Mouse (Mus musculus): Measurements from ENCODE around the gene Fndc11. TPM values are rescaled to one million over a fixed set of nuclear protein-coding genes. Genes with fewer than 3 reads are reported as not detected.

The Fndc11 gene
- polyA plus RNA-seq, 1 experiment from 2014 or later = not detected

GRCm38 (mm10) chr2:181241602-181242313 lies 21.9 kb downstream of the Fndc11 start, which contains the start of gene Helz2:
TSS of gene Helz2 (minus strand) at chr2:181242027.
- Histone ChIP-seq H3K9ac (peak within 1 kb of the TSS; percentile 40; the same call in 1 of the 2 replicates), H3K9me3 (no peaks in the 10 kb centered on the region), H3K27ac (no peak within 1 kb of the TSS), H3K27me3 (replicated peaks) (no peaks in the 10 kb centered on the region), H3K4me2 (replicated peaks) (peak within 1 kb of the TSS; percentile 53), H3K4me1 (no peaks in the 10 kb centered on the region), H3K36me3 (no peaks in the 10 kb centered on the region), H3K4me3 (peak within 1 kb of the TSS; percentile 27)
- 9% methylated on average over 16 of the region's 16 CpGs for WGBS
- no peak for ATAC-seq (ENCODE audit: low FRiP score, low read depth)

- 63% methylated on average over 3 of the region's 3 CpGs for WGBS
- Histone ChIP-seq H3K4me2 (replicated peaks) (peak overlapping the region; percentile 53), H3K9ac (no peak overlapping the region), H3K36me3 (no peaks in the 10 kb centered on the region), H3K9me3 (no peaks in the 10 kb centered on the region), H3K27ac (no peak overlapping the region), H3K27me3 (replicated peaks) (no peaks in the 10 kb centered on the region), H3K4me1 (no peaks in the 10 kb centered on the region), H3K4me3 (no peak overlapping the region)
- ATAC-seq (ENCODE audit: low FRiP score, low read depth) = no peak
These were observed 22.5 kb downstream of the Fndc11 start for GRCm38 (mm10) chr2:181242314-181242665.

GRCm38 (mm10) chr2:181243706-181244394 lies 24.0 kb downstream of the Fndc11 start:
- H3K4me3 ChIP-seq = no peak overlapping the region
- no peak overlapping the region for H3K9ac ChIP-seq
- H3K36me3 ChIP-seq = no peaks in the 10 kb centered on the region
- no peak overlapping the region for H3K4me2 ChIP-seq (replicated peaks)
- no peaks in the 10 kb centered on the region for H3K9me3 ChIP-seq
- ATAC-seq (ENCODE audit: low FRiP score, low read depth) = no peak
- H3K4me1 ChIP-seq = no peaks in the 10 kb centered on the region
- no peaks in the 10 kb centered on the region for H3K27me3 ChIP-seq (replicated peaks)
- WGBS = 47% methylated on average over 9 of the region's 11 CpGs
- no peak overlapping the region for H3K27ac ChIP-seq

- H3K36me3 ChIP-seq = no peaks in the 10 kb centered on the region
- WGBS = 22% methylated on average over 2 of the region's 2 CpGs
- H3K4me3 ChIP-seq = no peak overlapping the region
- ATAC-seq (ENCODE audit: low FRiP score, low read depth) = no peak
- H3K27me3 ChIP-seq (replicated peaks) = no peaks in the 10 kb centered on the region
- no peaks in the 10 kb centered on the region for H3K9me3 ChIP-seq
- H3K9ac ChIP-seq = no peak overlapping the region
- H3K4me1 ChIP-seq = no peaks in the 10 kb centered on the region
- H3K27ac ChIP-seq = no peak overlapping the region
- no peak overlapping the region for H3K4me2 ChIP-seq (replicated peaks)
These were observed 25.2 kb downstream of the Fndc11 start for GRCm38 (mm10) chr2:181245031-181245430.

GRCm38 (mm10) chr2:181249217-181249616 lies 29.4 kb downstream of the Fndc11 start:
- Histone ChIP-seq H3K27ac (no peak overlapping the region), H3K9ac (no peak overlapping the region), H3K4me1 (no peaks in the 10 kb centered on the region), H3K36me3 (peaks cover 32% of the 10 kb centered on the region), H3K4me2 (replicated peaks) (no peak overlapping the region), H3K9me3 (no peaks in the 10 kb centered on the region), H3K4me3 (no peak overlapping the region), H3K27me3 (replicated peaks) (no peaks in the 10 kb centered on the region)
- 92% methylated on average over 10 of the region's 10 CpGs for WGBS
- no peak for ATAC-seq (ENCODE audit: low FRiP score, low read depth)

GRCm38 (mm10) chr2:181251841-181252240 lies 32.0 kb downstream of the Fndc11 start:
- Histone ChIP-seq H3K36me3 (peaks cover 54% of the 10 kb centered on the region), H3K4me1 (no peaks in the 10 kb centered on the region), H3K9me3 (no peaks in the 10 kb centered on the region), H3K27ac (no peak overlapping the region), H3K4me2 (replicated peaks) (no peak overlapping the region), H3K9ac (no peak overlapping the region), H3K27me3 (replicated peaks) (no peaks in the 10 kb centered on the region), H3K4me3 (no peak overlapping the region)
- no peak for ATAC-seq (ENCODE audit: low FRiP score, low read depth)
- WGBS = 86% methylated on average over 1 of the region's 1 CpGs

- Histone ChIP-seq H3K27ac (no peak overlapping the region), H3K4me3 (no peak overlapping the region), H3K9ac (no peak overlapping the region), H3K4me2 (replicated peaks) (no peak overlapping the region), H3K4me1 (no peaks in the 10 kb centered on the region), H3K36me3 (peaks cover 66% of the 10 kb centered on the region), H3K9me3 (no peaks in the 10 kb centered on the region), H3K27me3 (replicated peaks) (no peaks in the 10 kb centered on the region)
- ATAC-seq (ENCODE audit: low FRiP score, low read depth) = no peak
- 81% methylated on average over 1 of the region's 1 CpGs for WGBS
These were observed 33.4 kb downstream of the Fndc11 start for GRCm38 (mm10) chr2:181253248-181253647.

- no peaks in the 10 kb centered on the region for H3K27me3 ChIP-seq (replicated peaks)
- H3K4me2 ChIP-seq (replicated peaks) = no peak overlapping the region
- ATAC-seq (ENCODE audit: low FRiP score, low read depth) = no peak
- no peaks in the 10 kb centered on the region for H3K9me3 ChIP-seq
- no peak overlapping the region for H3K9ac ChIP-seq
- no peak overlapping the region for H3K4me3 ChIP-seq
- no peaks in the 10 kb centered on the region for H3K4me1 ChIP-seq
- WGBS = 93% methylated on average over 2 of the region's 2 CpGs
- no peak overlapping the region for H3K27ac ChIP-seq
- H3K36me3 ChIP-seq = peaks cover 65% of the 10 kb centered on the region
These were observed 47.0 kb downstream of the Fndc11 start for GRCm38 (mm10) chr2:181266839-181267238.

GRCm38 (mm10) chr2:181272092-181272491 lies 52.3 kb downstream of the Fndc11 start:
- Histone ChIP-seq H3K9ac (no peak overlapping the region), H3K27ac (no peak overlapping the region), H3K4me1 (no peaks in the 10 kb centered on the region), H3K4me2 (replicated peaks) (no peak overlapping the region), H3K27me3 (replicated peaks) (no peaks in the 10 kb centered on the region), H3K9me3 (no peaks in the 10 kb centered on the region), H3K36me3 (peaks cover 54% of the 10 kb centered on the region), H3K4me3 (no peak overlapping the region)
- 93% methylated on average over 2 of the region's 2 CpGs for WGBS
- no peak for ATAC-seq (ENCODE audit: low FRiP score, low read depth)

Other genes with a start within 250 kb of the Fndc11 start
- gene Col20a1, start 233.5 kb upstream of the Fndc11 start, polyA plus RNA-seq (2016; fragmentation: Nextera tagmentation; extraction: Ambion mirVana) = 1.8 TPM in 2 replicates
- 61.7 and 65.1 TPM in 2 replicates for gene Chrna4, start 176.5 kb upstream of the Fndc11 start, polyA plus RNA-seq (2016; fragmentation: Nextera tagmentation; extraction: Ambion mirVana)
- gene Kcnq2, start 84.7 kb upstream of the Fndc11 start, polyA plus RNA-seq (2016; fragmentation: Nextera tagmentation; extraction: Ambion mirVana) = 39.0 and 41.6 TPM in 2 replicates
- gene Eef1a2, start 63.0 kb upstream of the Fndc11 start, polyA plus RNA-seq (2016; fragmentation: Nextera tagmentation; extraction: Ambion mirVana) = 2.8 and 3.4 TPM in 2 replicates
- 424 and 444 TPM in 2 replicates for gene Ppdpf, start 32.8 kb upstream of the Fndc11 start, polyA plus RNA-seq (2016; fragmentation: Nextera tagmentation; extraction: Ambion mirVana)
- not detected in 2 replicates for gene Ptk6, start 17.2 kb upstream of the Fndc11 start, polyA plus RNA-seq (2016; fragmentation: Nextera tagmentation; extraction: Ambion mirVana)
- gene Srms, start 6.8 kb upstream of the Fndc11 start, polyA plus RNA-seq (2016; fragmentation: Nextera tagmentation; extraction: Ambion mirVana) = 0.11 and 0.18 TPM in 2 replicates
- gene Helz2, start 22.0 kb downstream of the Fndc11 start, polyA plus RNA-seq (2016; fragmentation: Nextera tagmentation; extraction: Ambion mirVana) = 0.43 and 0.70 TPM in 2 replicates
- 20.6 and 21.4 TPM in 2 replicates for gene Gmeb2, start 68.0 kb downstream of the Fndc11 start, polyA plus RNA-seq (2016; fragmentation: Nextera tagmentation; extraction: Ambion mirVana)
- gene Stmn3, start 94.5 kb downstream of the Fndc11 start, polyA plus RNA-seq (2016; fragmentation: Nextera tagmentation; extraction: Ambion mirVana) = 649 and 671 TPM in 2 replicates
- gene Rtel1, start 99.7 kb downstream of the Fndc11 start, polyA plus RNA-seq (2016; fragmentation: Nextera tagmentation; extraction: Ambion mirVana) = 41.1 and 49.0 TPM in 2 replicates
- gene Zgpat, start 144.9 kb downstream of the Fndc11 start, polyA plus RNA-seq (2016; fragmentation: Nextera tagmentation; extraction: Ambion mirVana) = 69.8 and 74.4 TPM in 2 replicates
- 79.6 and 82.7 TPM in 2 replicates for gene Arfrp1, start 145.4 kb downstream of the Fndc11 start, polyA plus RNA-seq (2016; fragmentation: Nextera tagmentation; extraction: Ambion mirVana)
- 36.8 and 41.8 TPM in 2 replicates for gene Lime1, start 160.1 kb downstream of the Fndc11 start, polyA plus RNA-seq (2016; fragmentation: Nextera tagmentation; extraction: Ambion mirVana)
- 26.8 and 27.2 TPM in 2 replicates for gene Zbtb46, start 239.4 kb downstream of the Fndc11 start, polyA plus RNA-seq (2016; fragmentation: Nextera tagmentation; extraction: Ambion mirVana)

All from neural tube, embryonic 12.5 days (tissue).